Mouse (Mus musculus): Measurements from ENCODE around the gene Adamtsl1.
A peak's percentile ranks its signal among the peaks of the same experiment; 100 is the strongest.

GRCm38 (mm10) chr4:86045876-86046275 is 531.9 kb downstream of the Adamtsl1 start:
- TF ChIP-seq ZNF384 (IDR thresholded peaks at IDR 0.05; ENCODE audit: low read depth, low read length) = no peak
- no peak for TF ChIP-seq ZC3H11A (IDR thresholded peaks at IDR 0.05; ENCODE audit: borderline replicate concordance, low read depth, low read length)
- TF ChIP-seq HCFC1 (IDR thresholded peaks at IDR 0.05; ENCODE audit: borderline replicate concordance, insufficient read depth, low read length) = no peak
- 0 out of 2 replicates have a peak, but pooled peaks have one; percentile 27 for TF ChIP-seq CHD2 (IDR thresholded peaks at IDR 0.05; ENCODE audit: low read depth, low read length)

All from ES-E14 (cell line).